Mouse (Mus musculus) hindbrain, postnatal 0 days (tissue): ENCODE data around the gene Thap4. TPM values are rescaled to one million over a fixed set of nuclear protein-coding genes. Genes with fewer than 3 reads are reported as not detected.

Source experiments
- ATAC-seq: fragments of 200-750 bp; cut with Nextera tagmentation; 2 replicates; pipeline ENCODE4 v1.8.0; 2017; ENCODE audit warnings: mild to moderate bottlenecking, moderate TSS enrichment, moderate library complexity
- DNase-seq: peaks from one replicate; pipeline ENCODE4 v3.0.0-alpha.2; 2015; ENCODE audit warnings: low spot score
- H3K27ac ChIP-seq: fragments of 300-500 bp; sonication (generic); 2 replicates; pipeline ENCODE4 v1.5.1; 2014; ENCODE audit warnings: mild to moderate bottlenecking
- H3K27me3 ChIP-seq: fragments of 300-500 bp; sonication (generic); 2 replicates; pipeline ENCODE4 v1.6.1; 2014; ENCODE audit warnings: low read length, mixed read lengths; ENCODE audit not compliant: insufficient read depth
- H3K36me3 ChIP-seq: fragments of 300-500 bp; sonication (generic); 2 replicates; pipeline ENCODE4 v1.6.1; 2014; ENCODE audit warnings: low read length, mixed read lengths; ENCODE audit not compliant: insufficient read depth
- H3K4me1 ChIP-seq: fragments of 300-500 bp; sonication (generic); 2 replicates; pipeline ENCODE4 v1.6.1; 2014; ENCODE audit warnings: antibody characterized with exemption, low read length, mixed read lengths; ENCODE audit not compliant: insufficient read depth
- H3K4me2 ChIP-seq: fragments of 300-500 bp; sonication (generic); 2 replicates; pipeline ENCODE4 v1.6.1; 2014; ENCODE audit warnings: low read depth, mild to moderate bottlenecking, low read length, moderate library complexity, mixed read lengths
- H3K4me3 ChIP-seq: fragments of 300-500 bp; sonication (generic); 2 replicates; pipeline ENCODE4 v1.5.1; 2014; ENCODE audit warnings: low read length
- H3K9ac ChIP-seq: fragments of 300-500 bp; sonication (generic); replicated peaks from 2 replicates; pipeline ENCODE4 v1.6.1; 2014; ENCODE audit warnings: mild to moderate bottlenecking, low read length, moderate library complexity, mixed read lengths
- H3K9me3 ChIP-seq: fragments of 300-500 bp; sonication (generic); 2 replicates; pipeline ENCODE4 v1.6.1; 2016; ENCODE audit warnings: low read length, mixed read lengths
- CTCF ChIP-seq: IDR thresholded peaks from 2 replicates; pipeline ENCODE4 v1.5.1; 2016; ENCODE audit warnings: antibody characterized with exemption, control low read depth, low read depth
- WGBS: fragments of 180-500 bp; shearing (Covaris S2); extraction: QIAGEN DNeasy Blood & Tissue Kit; methylation state at CpG from one replicate; pipeline ENCODE4 v1.1.7; 2014; 5-methylcytosine and 5-hydroxymethylcytosine counted together
- polyA plus RNA-seq: library from polyadenylated mRNA; unstranded; fragments of >200 nt; fragmentation: Nextera tagmentation; extraction: Ambion mirVana; gene quantifications from 2 replicates; pipeline ENCODE4 v1.2.1, GENCODE M21; 2015
- total RNA-seq: library from RNA; depleted of rRNA; stranded (reverse); fragments of >200 nt; gene quantifications from 2 replicates; pipeline ENCODE4 v1.2.3, GENCODE M21; 2014

Thap4 gene
- total and polyA plus RNA-seq, 2 experiments from 2014 or later: 49.9 to 58.7 TPM

- TF ChIP-seq CTCF: no peak
- no peaks in the 10 kb centered on the region for H3K27me3 ChIP-seq
- 0 out of 2 replicates have a peak, but pooled peaks cover 3% of the 10 kb centered on the region for H3K4me1 ChIP-seq
- peak overlapping the region; percentile 88 for H3K9ac ChIP-seq
- peak overlapping the region; percentile 80 for H3K27ac ChIP-seq
- H3K4me2 ChIP-seq: peak overlapping the region; percentile 86
- H3K9me3 ChIP-seq: no peaks in the 10 kb centered on the region
- peak overlapping the region; percentile 66 for H3K4me3 ChIP-seq
- DNase-seq (no peak), ATAC-seq (no peak)
- 38% methylated on average over 3 of the region's 3 CpGs for WGBS
- H3K36me3 ChIP-seq: peaks cover 5% of the 10 kb centered on the region; the same call in 1 of the 2 replicates
Observed at GRCm38 (mm10) chr1:93686961-93687320, 67.7 kb downstream of the Thap4 start.

- Histone ChIP-seq H3K27ac (peak overlapping the region; percentile 80), H3K27me3 (no peaks in the 10 kb centered on the region), H3K36me3 (peaks cover 3% of the 10 kb centered on the region; the same call in 1 of the 2 replicates), H3K4me2 (peak overlapping the region; percentile 86), H3K9me3 (no peaks in the 10 kb centered on the region), H3K4me1 (0 out of 2 replicates have a peak, but pooled peaks cover 3% of the 10 kb centered on the region), H3K9ac (peak overlapping the region; percentile 88), H3K4me3 (peak overlapping the region; percentile 66)
- peak; percentile 90 for ATAC-seq
- peak; percentile 73 for TF ChIP-seq CTCF
- WGBS: 1% methylated on average over 51 of the region's 51 CpGs
- DNase-seq: peak; percentile 87
Observed at GRCm38 (mm10) chr1:93686245-93686960, 68.3 kb downstream of the Thap4 start.

GRCm38 (mm10) chr1:93685401-93686244, 69.0 kb downstream of the Thap4 start, which contains the start of gene Bok:
Gene Bok, plus strand, starts transcription at chr1:93685660.
- under 1% methylated on average over 78 of the region's 78 CpGs for WGBS
- H3K4me2 ChIP-seq: peak within 1 kb of the TSS; percentile 86

GRCm38 (mm10) chr1:93679889-93680568, 74.6 kb downstream of the Thap4 start:
- H3K9me3 ChIP-seq: no peaks in the 10 kb centered on the region
- no peak overlapping the region for H3K4me3 ChIP-seq
- WGBS: 76% methylated on average over 7 of the region's 7 CpGs
- no peaks in the 10 kb centered on the region for H3K36me3 ChIP-seq
- DNase-seq: no peak
- no peaks in the 10 kb centered on the region for H3K4me1 ChIP-seq
- H3K9ac ChIP-seq: no peak overlapping the region
- H3K4me2 ChIP-seq: no peak overlapping the region
- H3K27me3 ChIP-seq: no peaks in the 10 kb centered on the region
- TF ChIP-seq CTCF: no peak
- no peak for ATAC-seq
- H3K27ac ChIP-seq: no peak overlapping the region

More at GRCm38 (mm10) chr1:93685401-93686244, 69.0 kb downstream of the Thap4 start, which contains the start of gene Bok:
- Histone ChIP-seq H3K9me3 (no peaks in the 10 kb centered on the region), H3K4me1 (0 out of 2 replicates have a peak, but pooled peaks cover 3% of the 10 kb centered on the region), H3K4me3 (peak within 1 kb of the TSS; percentile 66), H3K9ac (peak within 1 kb of the TSS; percentile 88), H3K36me3 (no peaks in the 10 kb centered on the region), H3K27ac (peak within 1 kb of the TSS; percentile 80), H3K27me3 (no peaks in the 10 kb centered on the region)
- ATAC-seq (peak; percentile 68), DNase-seq (peak; percentile 90)
- 0 out of 2 replicates have a peak, but pooled peaks have one; percentile 1 for TF ChIP-seq CTCF

GRCm38 (mm10) chr1:93678386-93678785, 76.3 kb downstream of the Thap4 start:
- no peak overlapping the region for H3K4me2 ChIP-seq
- 70% methylated on average over 2 of the region's 2 CpGs for WGBS

GRCm38 (mm10) chr1:93672682-93673081, 82.0 kb downstream of the Thap4 start:
- no peak overlapping the region for H3K9ac ChIP-seq
- H3K9me3 ChIP-seq: no peaks in the 10 kb centered on the region
- H3K4me2 ChIP-seq: no peak overlapping the region
- DNase-seq: no peak
- no peak for ATAC-seq
- no peak for TF ChIP-seq CTCF
- no peaks in the 10 kb centered on the region for H3K36me3 ChIP-seq
- no peak overlapping the region for H3K4me3 ChIP-seq
- WGBS: 94% methylated on average over 5 of the region's 5 CpGs
- H3K27ac ChIP-seq: no peak overlapping the region
- peaks cover 8% of the 10 kb centered on the region; the same call in 1 of the 2 replicates for H3K4me1 ChIP-seq
- no peaks in the 10 kb centered on the region for H3K27me3 ChIP-seq

More at GRCm38 (mm10) chr1:93678386-93678785, 76.3 kb downstream of the Thap4 start:
- H3K9ac ChIP-seq: no peak overlapping the region
- peak; percentile 21 for DNase-seq
- H3K4me3 ChIP-seq: no peak overlapping the region
- H3K27ac ChIP-seq: no peak overlapping the region
- no peak for ATAC-seq
- no peak for TF ChIP-seq CTCF
- H3K36me3 ChIP-seq: no peaks in the 10 kb centered on the region
- no peaks in the 10 kb centered on the region for H3K9me3 ChIP-seq
- no peaks in the 10 kb centered on the region for H3K4me1 ChIP-seq
- H3K27me3 ChIP-seq: no peaks in the 10 kb centered on the region
